Mouse (Mus musculus) heart, embryonic 13.5 days (tissue): ENCODE results near the gene Mamstr. TPM values are rescaled to one million over a fixed set of nuclear protein-coding genes. Genes with fewer than 3 reads are reported as not detected.
A peak's percentile ranks its signal among the peaks of the same experiment; 100 is the strongest.

Experiments used
- ATAC-seq: fragments of 200-750 bp; cut with Nextera tagmentation; 2 replicates; pipeline ENCODE4 v1.8.0; 2017; ENCODE audit warnings: moderate TSS enrichment; ENCODE audit not compliant: insufficient number of reproducible peaks, low FRiP score, low TSS enrichment; ENCODE audit errors: extremely low read depth
- H3K27ac ChIP-seq: fragments of 300-500 bp; sonication (generic); replicated peaks from 2 replicates; pipeline ENCODE4 v1.5.1; 2015; ENCODE audit warnings: moderate library complexity, mild to moderate bottlenecking, inconsistent platforms
- H3K27me3 ChIP-seq: fragments of 300-500 bp; sonication (generic); replicated peaks from 2 replicates; pipeline ENCODE4 v1.6.1; 2015; ENCODE audit warnings: mild to moderate bottlenecking, inconsistent platforms
- H3K36me3 ChIP-seq: fragments of 300-500 bp; sonication (generic); 2 replicates; pipeline ENCODE4 v1.6.1; 2015; ENCODE audit warnings: mild to moderate bottlenecking, inconsistent platforms
- H3K4me1 ChIP-seq: fragments of 300-500 bp; sonication (generic); 2 replicates; pipeline ENCODE4 v1.6.1; 2015; ENCODE audit warnings: inconsistent platforms
- H3K4me2 ChIP-seq: fragments of 300-500 bp; sonication (generic); 2 replicates; pipeline ENCODE4 v1.6.1; 2015; ENCODE audit warnings: inconsistent platforms, mild to moderate bottlenecking, moderate library complexity
- H3K4me3 ChIP-seq: fragments of 300-500 bp; sonication (generic); 2 replicates; pipeline ENCODE4 v1.5.1; 2015; ENCODE audit warnings: moderate library complexity, mild to moderate bottlenecking, inconsistent platforms
- H3K9ac ChIP-seq: fragments of 300-500 bp; sonication (generic); 2 replicates; pipeline ENCODE4 v1.6.1; 2015; ENCODE audit warnings: inconsistent platforms, mild to moderate bottlenecking, moderate library complexity
- H3K9me3 ChIP-seq: fragments of 300-500 bp; sonication (generic); 2 replicates; pipeline ENCODE4 v1.6.1; 2016; ENCODE audit warnings: inconsistent platforms
- WGBS: fragments of 180-500 bp; shearing (Covaris S2); methylation state at CpG from one replicate; pipeline ENCODE4 v1.1.7; 2015; ENCODE audit warnings: mixed read lengths; 5-methylcytosine and 5-hydroxymethylcytosine counted together
- polyA plus RNA-seq: library from polyadenylated mRNA; unstranded; fragments of >200 nt; fragmentation: Nextera tagmentation; extraction: Ambion mirVana; gene quantifications from 2 replicates; pipeline ENCODE4 v1.2.1, GENCODE M21; 2015

Mamstr gene
- polyA plus RNA-seq, 1 experiment from 2014 or later: 5.0 TPM

GRCm38 (mm10) chr7:45683396-45684050, 43.7 kb downstream of the Mamstr start, which contains the start of gene Ntn5:
Ntn5 (plus strand) TSS chr7:45684022.
- H3K27me3 ChIP-seq: peaks cover 17% of the 10 kb centered on the region; the same call in 1 of the 2 replicates
- no peaks in the 10 kb centered on the region for H3K9me3 ChIP-seq
- peak within 1 kb of the TSS; percentile 40 for H3K9ac ChIP-seq
- no peaks in the 10 kb centered on the region for H3K36me3 ChIP-seq
- H3K4me2 ChIP-seq: no peak within 1 kb of the TSS
- no peak within 1 kb of the TSS for H3K4me3 ChIP-seq
- no peak for ATAC-seq
- H3K27ac ChIP-seq: no peak within 1 kb of the TSS
- WGBS: 79% methylated on average over 7 of the region's 7 CpGs
- peaks cover 32% of the 10 kb centered on the region for H3K4me1 ChIP-seq

DNA sequence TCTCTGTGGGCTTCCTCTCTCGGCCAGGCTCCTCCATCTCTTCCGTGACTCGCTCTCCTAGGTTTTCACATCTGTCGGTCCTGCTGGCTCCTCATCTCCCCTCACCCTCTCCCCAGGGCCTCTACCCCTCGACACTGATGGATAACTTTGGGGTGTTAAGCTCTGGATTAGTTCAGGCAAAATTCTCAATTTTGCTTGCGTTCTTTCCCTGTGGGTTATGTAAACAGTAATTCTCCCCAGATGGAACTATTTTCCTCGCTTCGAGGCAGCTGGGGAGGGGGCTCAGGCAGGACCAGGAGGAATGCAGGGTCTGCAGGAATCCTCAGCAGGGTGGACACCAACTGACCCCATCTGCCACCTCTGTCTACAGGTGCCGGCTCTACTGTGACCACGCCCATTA, 46.0 kb downstream of the Mamstr start:
- peaks cover 17% of the 10 kb centered on the region; the same call in 1 of the 2 replicates for H3K27me3 ChIP-seq
- H3K4me1 ChIP-seq: peaks cover 32% of the 10 kb centered on the region
- H3K9me3 ChIP-seq: no peaks in the 10 kb centered on the region
- no peak overlapping the region for H3K9ac ChIP-seq
- no peak overlapping the region for H3K4me2 ChIP-seq
- H3K27ac ChIP-seq: no peak overlapping the region
- no peak for ATAC-seq
- no peak overlapping the region for H3K4me3 ChIP-seq
- WGBS: 52% methylated on average over 10 of the region's 10 CpGs
- no peaks in the 10 kb centered on the region for H3K36me3 ChIP-seq

DNA sequence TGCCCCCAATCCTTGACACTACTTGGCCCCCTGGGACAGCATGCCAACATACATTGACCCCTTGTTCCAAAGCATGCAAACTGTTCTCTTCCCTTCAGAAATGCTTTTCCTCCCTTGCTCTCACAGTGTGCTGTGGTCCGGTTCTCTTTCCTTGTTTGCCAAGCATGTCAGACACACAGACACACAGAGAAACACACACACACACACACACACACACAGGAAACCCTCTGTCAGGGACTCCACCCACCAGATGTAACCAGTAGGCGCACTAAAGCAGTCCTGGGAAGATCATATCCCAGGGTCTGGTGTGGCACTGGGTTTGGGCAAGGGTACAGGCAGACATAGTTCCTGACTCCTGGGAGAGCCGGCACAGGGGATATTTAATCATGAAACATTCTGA, 47.1 kb downstream of the Mamstr start:
- no peak for ATAC-seq
- Histone ChIP-seq H3K9ac (no peak overlapping the region), H3K36me3 (no peaks in the 10 kb centered on the region), H3K4me3 (no peak overlapping the region), H3K4me1 (peaks cover 24% of the 10 kb centered on the region), H3K27me3 (peaks cover 17% of the 10 kb centered on the region; the same call in 1 of the 2 replicates), H3K4me2 (no peak overlapping the region), H3K9me3 (no peaks in the 10 kb centered on the region), H3K27ac (no peak overlapping the region)
- WGBS: 74% methylated on average over 3 of the region's 3 CpGs

DNA sequence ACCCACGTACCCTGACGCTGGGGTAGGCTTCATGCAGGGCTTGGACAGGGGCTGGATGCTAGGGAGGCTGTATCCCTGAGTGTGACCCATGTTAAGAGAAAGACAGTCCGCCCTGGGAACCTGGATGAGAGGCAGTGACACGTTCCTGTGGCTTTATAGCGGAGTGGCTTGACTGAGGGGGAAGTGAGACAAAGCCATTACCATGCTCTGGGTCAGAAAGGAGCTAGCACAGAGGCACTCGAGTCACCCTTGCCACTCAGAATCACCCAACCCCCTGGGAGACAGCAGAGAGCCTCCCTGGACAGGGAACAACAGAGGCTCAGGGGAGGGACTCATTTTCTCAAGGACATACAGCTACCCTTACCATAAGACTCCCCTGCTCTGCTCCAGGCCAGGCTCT, 49.3 kb downstream of the Mamstr start:
- Histone ChIP-seq H3K36me3 (no peaks in the 10 kb centered on the region), H3K4me2 (no peak overlapping the region), H3K27me3 (peaks cover 9% of the 10 kb centered on the region; the same call in 1 of the 2 replicates), H3K4me1 (peaks cover 17% of the 10 kb centered on the region), H3K4me3 (no peak overlapping the region), H3K9ac (peak overlapping the region; percentile 60), H3K27ac (0 out of 2 replicates have a peak overlapping the region, but pooled peaks have one; percentile 58), H3K9me3 (no peaks in the 10 kb centered on the region)
- 54% methylated on average over 6 of the region's 6 CpGs for WGBS
- ATAC-seq: no peak

GRCm38 (mm10) chr7:45689800-45690199, 50.0 kb downstream of the Mamstr start:
- Histone ChIP-seq H3K4me1 (peaks cover 17% of the 10 kb centered on the region), H3K36me3 (no peaks in the 10 kb centered on the region), H3K27ac (peak overlapping the region; percentile 58), H3K4me2 (peak overlapping the region; percentile 6; the same call in 1 of the 2 replicates), H3K27me3 (0 out of 2 replicates have a peak, but pooled peaks cover 3% of the 10 kb centered on the region), H3K9ac (peak overlapping the region; percentile 60; the same call in 1 of the 2 replicates), H3K9me3 (no peaks in the 10 kb centered on the region), H3K4me3 (no peak overlapping the region)
- peak; percentile 10; the same call in 1 of the 2 replicates for ATAC-seq
- 11% methylated on average over 11 of the region's 11 CpGs for WGBS

- Histone ChIP-seq H3K27ac (no peak overlapping the region), H3K4me3 (no peak overlapping the region), H3K9me3 (no peaks in the 10 kb centered on the region), H3K36me3 (no peaks in the 10 kb centered on the region), H3K4me2 (no peak overlapping the region), H3K27me3 (no peaks in the 10 kb centered on the region), H3K9ac (no peak overlapping the region), H3K4me1 (peaks cover 17% of the 10 kb centered on the region)
- WGBS: 48% methylated on average over 2 of the region's 2 CpGs
- no peak for ATAC-seq
Observed at GRCm38 (mm10) chr7:45692364-45692763, 52.6 kb downstream of the Mamstr start.

GRCm38 (mm10) chr7:45693921-45694591, 54.3 kb downstream of the Mamstr start, which contains the start of gene Sec1:
Sec1 (minus strand) TSS chr7:45694402.
- 86% methylated on average over 50 of the region's 50 CpGs for WGBS
- Histone ChIP-seq H3K9me3 (no peaks in the 10 kb centered on the region), H3K4me1 (peaks cover 15% of the 10 kb centered on the region), H3K36me3 (no peaks in the 10 kb centered on the region), H3K4me2 (no peak within 1 kb of the TSS), H3K4me3 (no peak within 1 kb of the TSS), H3K27ac (no peak within 1 kb of the TSS), H3K27me3 (peaks cover 15% of the 10 kb centered on the region), H3K9ac (no peak within 1 kb of the TSS)
- no peak for ATAC-seq

- Histone ChIP-seq H3K9me3 (no peaks in the 10 kb centered on the region), H3K4me2 (no peak overlapping the region), H3K4me3 (no peak overlapping the region), H3K9ac (no peak overlapping the region), H3K27ac (no peak overlapping the region), H3K4me1 (peaks cover 15% of the 10 kb centered on the region), H3K36me3 (no peaks in the 10 kb centered on the region), H3K27me3 (peaks cover 25% of the 10 kb centered on the region)
- ATAC-seq: no peak
- 28% methylated on average over 6 of the region's 6 CpGs for WGBS
Observed at GRCm38 (mm10) chr7:45695098-45695497, 55.3 kb downstream of the Mamstr start.

Other genes starting within 250 kb of the Mamstr start
- gene Snrnp70, start 244.2 kb upstream of the Mamstr start, polyA plus RNA-seq: 136 and 140 TPM in 2 replicates
- 0.32 and 0.50 TPM in 2 replicates for gene Kcna7, start 234.3 kb upstream of the Mamstr start, polyA plus RNA-seq
- gene Ntf5, start 226.3 kb upstream of the Mamstr start, polyA plus RNA-seq: 1.6 and 1.8 TPM in 2 replicates
- not detected in 2 replicates for gene Lhb, start 219.2 kb upstream of the Mamstr start, polyA plus RNA-seq
- 91.8 and 95.3 TPM in 2 replicates for gene Gys1, start 205.1 kb upstream of the Mamstr start, polyA plus RNA-seq
- 80.6 and 85.6 TPM in 2 replicates for gene Ruvbl2, start 201.9 kb upstream of the Mamstr start, polyA plus RNA-seq
- gene Ftl1, start 180.1 kb upstream of the Mamstr start, polyA plus RNA-seq: 5,089 and 5,516 TPM in 2 replicates
- gene Bax, start 173.1 kb upstream of the Mamstr start, polyA plus RNA-seq: 124 and 139 TPM in 2 replicates
- gene Tulp2, start 158.1 kb upstream of the Mamstr start, polyA plus RNA-seq: 0.74 and 1.0 TPM in 2 replicates
- gene Gm45808, start 153.2 kb upstream of the Mamstr start, polyA plus RNA-seq: not detected in 2 replicates
- 3.9 TPM in 2 replicates for gene Dhdh, start 151.2 kb upstream of the Mamstr start, polyA plus RNA-seq
- 175 and 177 TPM in 2 replicates for gene Nucb1, start 129.6 kb upstream of the Mamstr start, polyA plus RNA-seq
- 38.5 and 49.6 TPM in 2 replicates for gene Ppp1r15a, start 113.7 kb upstream of the Mamstr start, polyA plus RNA-seq
- gene Plekha4, start 113.6 kb upstream of the Mamstr start, polyA plus RNA-seq: 1.1 and 1.2 TPM in 2 replicates
- 0.43 and 0.52 TPM in 2 replicates for gene Hsd17b14, start 85.1 kb upstream of the Mamstr start, polyA plus RNA-seq
- 65.4 and 66.3 TPM in 2 replicates for gene Bcat2, start 69.8 kb upstream of the Mamstr start, polyA plus RNA-seq
- not detected in 2 replicates for gene Fgf21, start 24.5 kb upstream of the Mamstr start, polyA plus RNA-seq
- gene Fut1, start 22.7 kb upstream of the Mamstr start, polyA plus RNA-seq: not detected in 2 replicates
- gene Izumo1, start 18.2 kb upstream of the Mamstr start, polyA plus RNA-seq: 0.11 and 0.19 TPM in 2 replicates
- 17.1 and 18.9 TPM in 2 replicates for gene Rasip1, start 12.5 kb upstream of the Mamstr start, polyA plus RNA-seq
- 0.86 and 1.1 TPM in 2 replicates for gene Fut2, start 26.4 kb downstream of the Mamstr start, polyA plus RNA-seq
- 0.11 TPM in 1 of 2 replicates, not detected in the other for gene Ntn5, start 44.0 kb downstream of the Mamstr start, polyA plus RNA-seq
- 0.29 and 0.47 TPM in 2 replicates for gene Sec1, start 54.4 kb downstream of the Mamstr start, polyA plus RNA-seq
- gene Car11, start 59.9 kb downstream of the Mamstr start, polyA plus RNA-seq: 5.4 and 6.0 TPM in 2 replicates
- 2.2 and 3.5 TPM in 2 replicates for gene Dbp, start 65.1 kb downstream of the Mamstr start, polyA plus RNA-seq
- gene Rpl18, start 75.5 kb downstream of the Mamstr start, polyA plus RNA-seq: 630 and 695 TPM in 2 replicates
- 16.7 and 17.5 TPM in 2 replicates for gene Sphk2, start 78.0 kb downstream of the Mamstr start, polyA plus RNA-seq
- 0.20 and 0.31 TPM in 2 replicates for gene Fam83e, start 81.2 kb downstream of the Mamstr start, polyA plus RNA-seq
- gene Spaca4, start 85.8 kb downstream of the Mamstr start, polyA plus RNA-seq: not detected in 2 replicates
- 0.62 and 0.80 TPM in 2 replicates for gene Lmtk3, start 143.8 kb downstream of the Mamstr start, polyA plus RNA-seq
- gene Sult2b1, start 144.7 kb downstream of the Mamstr start, polyA plus RNA-seq: 0.24 and 0.38 TPM in 2 replicates
- gene Cyth2, start 174.6 kb downstream of the Mamstr start, polyA plus RNA-seq: 90.1 and 103 TPM in 2 replicates
- gene Kcnj14, start 184.8 kb downstream of the Mamstr start, polyA plus RNA-seq: 0.39 and 0.43 TPM in 2 replicates
- 41.9 and 44.1 TPM in 2 replicates for gene Grwd1, start 191.0 kb downstream of the Mamstr start, polyA plus RNA-seq
- 56.4 and 58.7 TPM in 2 replicates for gene Kdelr1, start 232.8 kb downstream of the Mamstr start, polyA plus RNA-seq
- 0.13 and 0.23 TPM in 2 replicates for gene Grin2d, start 238.4 kb downstream of the Mamstr start, polyA plus RNA-seq